Mouse (Mus musculus) mature B cell (primary cell): ENCODE data around the gene Cxadr.
"Not testable (repeated sequence)": the region's sequence is repeated elsewhere in the genome, so short reads cannot be mapped to it uniquely, and the experiment has no call there.

Experiments used
- in situ Hi-C: fragments of 300-500 bp; cut with MboI; formaldehyde crosslinking; loops from 2 replicates; pipeline ENCODE4 v1.14.3; 2019

Gene Cxadr

DNA sequence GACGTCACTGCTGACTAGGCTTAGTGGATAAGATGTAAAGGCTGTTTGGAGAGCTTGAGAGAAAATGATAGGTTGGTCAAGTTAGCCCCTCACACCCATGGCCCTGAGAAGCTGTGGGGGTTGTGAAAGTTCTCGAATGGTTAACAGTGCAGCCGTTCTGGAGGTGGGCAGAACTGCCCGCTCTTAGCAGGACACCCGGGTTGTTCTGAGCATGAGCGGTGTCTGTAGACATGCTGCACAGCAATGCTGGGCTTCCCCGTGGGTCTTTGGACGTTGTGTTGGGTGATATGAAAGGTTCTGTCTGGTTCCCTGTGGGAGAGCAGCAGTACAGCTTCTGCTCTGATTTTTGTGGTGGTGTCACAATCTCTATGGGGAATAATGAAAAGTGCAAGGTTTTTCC, 5.3 kb downstream of the Cxadr start:
- in situ Hi-C loops = no loop called here

DNA sequence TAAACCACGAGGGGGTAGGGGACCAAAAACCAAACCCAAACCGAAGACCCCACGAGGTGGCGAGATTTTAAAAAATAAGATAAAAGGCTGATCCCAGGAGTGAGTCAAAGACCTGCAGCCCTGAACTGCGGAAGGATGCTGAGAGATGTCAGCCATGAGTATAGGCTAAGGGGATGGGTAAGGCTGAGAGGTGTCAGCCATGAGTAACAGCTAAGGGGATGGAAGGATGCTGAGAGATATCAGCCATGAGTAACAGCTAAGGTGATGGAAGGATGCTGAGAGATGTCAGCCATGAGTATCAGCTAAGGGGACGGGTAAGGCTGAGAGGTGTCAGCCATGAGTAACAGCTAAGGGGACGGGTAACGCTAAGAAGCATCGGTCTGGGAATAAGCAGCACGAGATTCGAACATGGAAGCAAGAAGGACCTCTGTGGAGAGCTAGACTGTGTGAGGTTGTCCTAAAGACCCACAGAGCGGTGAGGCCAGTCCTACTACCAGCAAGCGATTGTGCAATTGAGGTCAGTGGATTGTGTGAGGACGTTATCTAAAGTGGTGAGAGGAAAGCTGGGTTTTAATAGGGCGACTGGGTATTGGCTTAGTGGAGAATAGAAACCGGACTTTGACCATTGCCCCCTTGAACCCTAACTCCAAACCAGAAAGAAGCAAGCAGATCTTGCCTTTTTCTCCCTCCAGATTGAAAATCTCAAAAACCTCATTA, 6.3 kb downstream of the Cxadr start:
- in situ Hi-C loops = no loop called here

DNA sequence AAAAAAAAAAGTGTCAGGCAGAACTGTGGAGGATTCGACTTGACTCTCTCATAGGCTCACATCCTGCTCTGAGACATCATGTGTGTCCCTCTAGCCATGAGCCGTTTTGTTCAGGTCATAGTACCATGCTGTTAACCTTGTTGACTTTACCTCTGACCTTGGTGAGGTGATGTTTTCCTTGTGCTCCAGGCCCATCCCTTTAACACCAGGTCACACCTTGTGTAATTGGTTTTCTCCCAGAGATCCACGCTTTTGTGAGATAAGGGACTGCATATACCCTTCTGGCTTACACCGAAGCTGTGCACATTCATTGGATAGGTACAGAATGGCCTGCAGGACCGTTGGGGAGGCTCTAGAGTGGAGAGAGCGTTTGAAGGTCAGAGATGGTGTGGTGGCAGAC, 8.0 kb downstream of the Cxadr start:
- in situ Hi-C loops = no loop called here

DNA sequence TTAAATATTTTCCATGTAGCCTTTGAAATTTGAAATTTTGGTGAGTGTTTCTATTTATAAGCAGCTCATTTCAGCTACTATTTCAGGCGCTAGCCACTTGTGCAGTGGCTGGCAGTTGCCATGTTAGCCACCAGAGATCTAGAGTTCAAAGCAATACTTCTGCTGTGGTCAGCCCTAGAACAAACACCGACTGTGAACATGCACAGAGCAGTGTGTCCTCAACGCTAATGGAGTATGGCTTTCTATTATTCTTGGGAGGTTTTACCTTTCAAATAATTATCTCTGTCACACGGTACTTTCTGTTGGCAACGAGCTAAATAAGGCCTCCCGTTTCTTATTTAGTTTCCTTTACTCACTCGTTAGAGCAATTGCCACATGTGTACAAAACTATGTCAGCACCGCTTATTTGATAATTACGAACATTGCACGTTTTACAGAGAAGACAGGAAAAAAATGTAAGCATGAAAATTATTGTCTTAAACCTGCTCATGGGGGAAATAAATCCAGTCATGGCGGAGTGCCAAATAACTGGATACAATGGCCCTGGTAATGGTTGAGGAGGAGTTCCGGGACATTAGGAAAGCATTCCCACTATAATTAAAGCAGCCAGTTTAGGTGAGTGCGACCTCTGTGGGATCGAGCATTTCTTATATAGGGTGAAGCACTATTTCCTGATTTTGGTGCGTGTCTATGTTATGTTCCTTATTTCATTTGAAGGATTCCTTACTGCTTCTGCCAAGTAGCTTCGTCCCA, 12.0 kb downstream of the Cxadr start:
- in situ Hi-C loops = no loop called here

DNA sequence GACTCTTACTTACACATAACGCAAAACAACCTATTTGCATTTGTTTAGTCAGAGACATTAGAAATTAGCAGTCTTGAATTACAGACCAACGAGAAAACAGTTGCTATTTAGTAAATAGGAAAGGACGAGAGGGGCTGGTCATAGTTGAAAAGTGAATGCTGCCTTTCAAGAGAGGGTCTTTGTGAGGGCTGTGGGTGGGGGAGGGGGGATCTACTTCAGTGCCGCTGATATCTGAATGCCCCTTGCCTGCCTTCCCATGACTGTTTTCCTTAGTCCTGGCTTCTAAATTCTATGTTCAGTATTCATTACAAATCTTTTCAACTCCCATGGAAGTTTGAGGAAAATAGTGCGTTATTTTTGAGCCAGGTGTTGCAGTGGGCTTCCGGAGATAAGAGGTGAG, 12.7 kb downstream of the Cxadr start:
- in situ Hi-C loops = no loop called here

DNA sequence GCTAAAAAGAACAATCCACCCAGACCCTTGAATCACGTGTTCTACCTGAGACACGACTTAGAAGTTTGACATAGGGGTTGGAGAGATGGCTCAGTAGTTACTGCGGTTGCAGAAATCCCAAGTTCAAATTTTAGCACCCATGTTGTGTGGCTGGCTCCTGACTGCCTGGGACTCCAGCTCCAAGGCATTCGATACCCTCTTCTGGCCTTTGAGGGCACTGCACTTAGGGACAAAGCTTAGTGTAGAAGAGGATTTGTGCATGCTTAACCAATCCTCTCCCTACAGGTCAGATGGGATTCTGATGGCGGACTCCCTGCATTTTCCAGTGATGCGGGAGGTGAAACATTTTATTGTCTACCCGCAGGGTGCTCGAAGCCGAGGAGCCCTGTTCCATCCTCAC, 15.6 kb downstream of the Cxadr start:
- in situ Hi-C loops = no loop called here

DNA sequence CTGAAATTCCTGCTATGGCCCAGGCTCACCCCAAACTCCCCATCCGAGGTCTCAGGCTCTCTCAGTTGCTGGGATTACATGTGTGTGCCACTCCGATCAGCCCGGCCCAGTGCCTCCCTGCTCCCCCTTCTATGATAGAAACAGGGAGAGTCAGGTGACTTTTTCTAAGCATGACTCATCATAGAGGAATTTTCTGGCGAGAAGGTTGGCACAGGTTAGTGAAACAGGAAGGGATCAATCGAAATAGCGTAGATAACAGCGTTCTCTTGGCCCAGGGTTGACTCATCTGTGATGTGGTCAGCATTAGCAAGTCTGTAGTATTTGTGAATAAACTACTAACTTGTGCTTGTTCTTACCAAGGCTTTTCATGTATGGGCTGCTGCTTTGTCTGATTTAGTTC, 16.7 kb downstream of the Cxadr start:
- in situ Hi-C loops = no loop called here

DNA sequence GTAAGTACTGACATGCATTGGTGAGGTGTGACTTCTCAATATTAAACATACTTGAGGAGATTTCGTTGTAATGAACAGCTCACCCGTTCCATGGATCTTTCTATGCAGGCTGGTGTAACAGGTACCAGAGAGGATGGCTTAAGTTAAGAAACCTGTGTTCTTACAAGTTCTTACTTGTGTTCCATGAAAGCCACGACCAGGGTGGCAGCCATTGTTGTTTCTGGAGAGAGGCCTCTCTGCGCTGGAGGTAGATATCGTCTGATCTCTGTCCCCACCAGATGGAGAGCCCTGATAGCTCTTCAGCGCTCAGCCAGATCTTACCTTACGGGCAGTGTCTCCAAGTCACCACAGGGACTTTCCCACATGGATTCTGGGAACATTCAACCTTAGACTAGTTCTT, 18.4 kb downstream of the Cxadr start:
- in situ Hi-C loops = no loop called here

DNA sequence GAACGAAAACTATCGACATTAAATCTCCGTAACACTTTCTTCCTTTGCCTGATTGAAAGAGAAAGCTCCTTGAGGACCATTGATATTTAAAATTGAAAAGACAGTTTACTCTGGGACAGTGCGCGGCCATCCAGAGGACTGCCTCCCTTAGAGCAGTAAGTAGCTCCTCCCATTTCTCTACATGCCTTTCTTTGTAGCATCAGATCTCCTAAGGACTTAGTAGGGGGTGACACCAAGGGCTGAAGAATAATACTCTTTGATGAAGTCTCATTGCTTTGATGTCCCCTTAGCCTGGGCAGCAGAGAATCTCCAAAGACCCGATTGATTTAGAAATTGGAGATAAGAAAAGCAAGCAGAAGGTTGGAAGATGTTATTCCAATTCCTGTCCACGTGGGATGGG, 20.3 kb downstream of the Cxadr start:
- in situ Hi-C loops = no loop called here

DNA sequence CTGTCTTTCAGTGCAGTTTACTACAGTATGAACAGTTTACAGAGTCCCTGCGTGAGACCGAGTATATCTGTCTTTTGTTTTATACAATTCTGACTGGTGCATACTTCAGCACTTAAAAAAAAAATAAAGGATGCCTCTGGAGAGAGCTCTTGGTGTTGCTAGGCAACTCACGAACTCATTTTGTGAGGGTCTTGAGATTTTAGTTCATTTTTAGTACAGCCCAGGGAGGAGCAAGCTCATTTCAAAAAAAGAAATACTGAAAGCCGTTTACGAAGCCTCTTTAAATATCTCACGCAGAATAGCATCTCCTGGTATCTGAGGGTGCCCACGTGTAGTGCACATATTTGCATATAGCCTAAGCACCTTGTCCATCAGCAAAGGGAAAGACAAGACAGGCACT, 20.9 kb downstream of the Cxadr start:
- in situ Hi-C loops = no loop called here

DNA sequence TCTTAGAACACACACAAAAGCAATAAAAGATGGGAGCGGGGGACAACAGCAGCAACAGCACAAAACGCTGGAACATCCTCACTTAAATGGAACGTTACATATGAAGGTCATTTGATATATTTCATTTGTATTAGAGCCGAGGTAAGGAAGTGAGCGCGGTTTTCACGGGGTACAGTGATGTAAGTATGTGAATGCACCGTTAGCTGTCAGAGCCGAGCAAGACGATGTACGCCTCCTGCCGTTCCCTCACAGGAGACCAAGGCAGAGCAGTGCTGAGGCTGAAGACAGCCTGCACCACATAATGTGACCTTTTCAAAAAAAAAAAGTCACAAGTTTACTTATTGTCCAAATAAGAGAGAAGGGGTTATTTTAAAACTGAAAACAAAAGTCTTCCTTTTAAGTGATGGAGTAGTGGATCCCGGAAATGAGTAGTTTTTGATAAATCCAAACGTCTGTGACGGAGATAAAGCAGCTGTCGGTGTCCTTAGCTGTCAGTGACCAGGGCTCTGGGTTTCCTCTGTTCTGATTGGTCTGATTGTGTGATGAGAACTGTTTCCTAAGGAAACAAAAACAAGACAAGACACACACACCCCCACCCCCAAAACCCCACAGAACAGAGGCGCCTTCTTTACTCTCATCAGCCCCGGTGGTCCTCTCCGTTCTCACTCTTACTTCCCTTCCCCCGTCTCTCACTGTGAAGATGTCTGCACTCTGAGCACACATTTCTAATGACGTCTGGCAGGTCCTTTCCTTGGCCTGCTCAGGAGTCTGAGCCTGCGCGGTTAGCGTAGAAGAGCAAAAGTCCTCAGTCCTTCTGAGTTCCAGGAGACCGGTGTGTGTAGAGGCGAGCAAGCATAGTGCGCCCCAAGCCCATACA, 24.9 kb downstream of the Cxadr start:
- in situ Hi-C loops = no loop called here

DNA sequence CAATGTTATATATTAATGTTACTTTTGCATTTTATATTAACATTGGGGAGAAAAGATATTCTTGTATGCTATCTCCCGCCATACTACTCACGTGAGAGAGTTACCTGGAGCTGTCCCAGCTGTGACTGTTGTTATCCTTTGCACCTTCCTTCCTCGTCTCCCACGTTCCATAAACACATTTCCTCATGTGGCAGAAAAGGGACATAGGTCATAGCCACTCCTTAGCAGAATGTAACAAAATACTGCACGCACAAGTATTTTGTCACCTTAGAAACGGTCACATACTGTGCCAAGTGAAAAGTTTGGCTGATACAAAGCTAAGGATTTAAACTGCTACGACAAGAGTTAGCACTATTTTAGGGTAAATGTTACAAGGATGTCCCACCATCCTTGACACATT, 26.3 kb downstream of the Cxadr start:
- in situ Hi-C loops = no loop called here

DNA sequence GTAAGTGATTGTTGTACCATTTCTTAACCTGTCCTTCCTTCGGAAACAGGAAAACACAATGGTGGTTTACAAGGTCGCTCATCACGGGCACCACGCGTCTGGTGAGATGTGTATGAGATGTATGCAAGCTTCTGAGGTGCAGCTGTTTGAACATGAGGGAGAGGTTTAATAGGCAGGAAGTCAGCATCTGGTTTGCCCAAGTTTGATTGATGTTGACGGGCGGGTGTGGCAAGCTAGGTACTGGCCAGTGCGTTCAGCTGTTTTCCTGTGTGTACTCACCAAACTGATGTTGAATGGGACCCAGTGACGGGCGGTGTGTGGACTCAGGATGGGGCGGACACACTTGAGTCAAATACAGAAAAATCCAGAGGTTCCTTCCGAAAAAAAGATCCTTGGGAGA, 26.7 kb downstream of the Cxadr start:
- in situ Hi-C loops = no loop called here

DNA sequence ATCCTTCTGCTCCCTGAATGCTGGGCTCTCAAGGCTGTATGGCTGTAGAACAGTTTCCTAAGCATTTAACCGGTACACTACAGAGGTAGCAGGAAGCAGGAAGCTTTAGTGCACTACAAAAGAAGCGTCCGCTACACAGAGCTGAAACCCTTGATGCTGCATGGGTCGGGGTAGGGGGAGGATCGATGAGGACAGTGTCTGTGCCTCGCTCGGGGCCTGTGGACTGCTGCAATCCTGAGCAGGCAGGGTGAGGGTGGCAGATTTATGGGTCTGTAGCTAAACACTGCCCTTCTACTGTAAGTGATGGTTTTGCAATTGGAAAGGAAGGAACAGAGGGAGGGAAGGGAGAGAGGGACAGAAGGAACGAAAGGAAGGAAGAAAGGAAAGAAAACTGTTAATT, 35.9 kb downstream of the Cxadr start:
- in situ Hi-C loops = no loop called here

DNA sequence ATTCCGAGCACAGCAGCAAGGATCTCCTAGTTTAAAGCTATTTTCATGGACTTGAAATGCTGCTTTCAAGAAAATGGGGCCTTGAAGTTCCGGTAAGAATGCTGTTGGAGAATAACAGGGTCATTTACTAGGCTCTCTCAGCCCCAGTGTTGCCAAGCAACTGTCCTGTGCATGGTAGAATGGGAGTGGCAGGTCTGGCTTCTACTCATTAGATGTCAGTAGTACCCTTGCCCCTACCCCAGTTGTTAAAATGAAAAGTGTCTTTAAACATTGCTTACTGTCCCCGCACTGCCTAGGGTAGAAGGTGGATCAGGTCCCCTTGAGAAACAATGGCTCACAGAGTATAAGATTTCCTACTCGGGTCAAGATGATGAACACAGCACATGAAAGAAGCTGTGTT, 40.1 kb downstream of the Cxadr start:
- in situ Hi-C loops = no loop called here

DNA sequence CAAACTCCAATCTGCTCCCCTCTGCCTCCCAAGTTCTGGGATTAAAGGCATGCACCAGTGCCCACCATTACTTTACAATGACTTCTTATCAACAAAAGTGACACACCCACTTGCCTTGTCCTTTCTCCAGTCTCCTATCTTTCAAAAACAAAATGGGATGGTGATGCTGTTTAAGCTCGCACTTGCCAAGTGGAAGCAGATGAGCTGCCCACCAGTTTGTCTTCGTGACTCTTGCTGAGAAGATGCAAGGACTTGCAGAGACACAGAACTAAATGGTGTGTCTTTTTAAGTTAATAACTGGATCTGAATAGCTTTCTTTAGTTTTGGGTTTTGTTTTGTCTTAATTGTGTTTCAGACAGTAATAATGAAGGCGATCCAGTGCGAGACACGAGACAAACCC, 41.5 kb downstream of the Cxadr start:
- in situ Hi-C loops = no loop called here

DNA sequence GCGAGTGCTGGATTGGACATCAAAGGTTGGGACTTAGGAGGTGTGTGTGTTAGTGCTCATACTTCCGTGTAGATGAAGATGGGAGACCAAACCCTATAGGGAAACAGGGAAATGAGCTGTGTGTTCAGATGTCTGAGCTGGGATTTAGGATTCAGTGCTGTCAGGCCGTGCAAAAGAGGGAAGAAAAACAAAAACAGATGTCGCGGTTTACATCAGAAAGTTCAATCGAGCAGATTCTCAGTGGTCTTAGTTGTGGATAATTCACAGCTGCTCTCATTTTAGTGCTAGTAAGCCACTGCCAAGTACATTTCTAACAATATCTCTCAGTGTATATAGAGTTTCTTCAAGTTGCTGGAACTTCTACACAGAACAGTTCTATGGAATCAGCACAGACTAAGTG, 42.5 kb downstream of the Cxadr start:
- in situ Hi-C loops = no loop called here

DNA sequence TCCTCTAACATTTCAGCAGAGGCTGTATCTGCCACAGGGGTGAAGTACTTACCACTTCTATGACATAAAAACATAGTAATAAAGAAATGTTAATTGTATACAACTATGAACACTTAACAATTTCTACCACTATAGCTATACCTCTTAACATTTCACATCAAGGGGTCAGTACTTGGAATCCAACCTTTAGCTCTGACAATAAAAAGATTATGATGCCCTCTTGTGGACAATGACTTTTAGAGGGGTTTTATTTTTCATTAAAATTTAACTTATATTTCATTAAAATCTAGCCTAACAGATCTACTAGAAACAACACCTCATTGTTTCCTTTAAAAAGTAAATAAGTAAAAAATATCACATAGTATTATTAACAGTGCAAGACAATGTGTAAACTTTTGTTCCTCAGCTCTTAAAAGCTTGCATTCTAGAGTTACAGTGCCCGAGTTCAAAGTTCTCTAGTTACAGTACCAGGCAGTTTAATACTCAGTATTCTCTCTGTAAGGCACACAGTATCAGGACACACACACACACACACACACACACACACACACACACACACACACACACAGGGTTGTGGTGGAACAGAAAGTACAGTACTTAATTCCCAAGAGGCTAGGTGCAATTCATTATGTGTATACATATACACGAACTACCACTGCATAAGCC, 45.5 kb downstream of the Cxadr start:
- in situ Hi-C loops = no loop called here

DNA sequence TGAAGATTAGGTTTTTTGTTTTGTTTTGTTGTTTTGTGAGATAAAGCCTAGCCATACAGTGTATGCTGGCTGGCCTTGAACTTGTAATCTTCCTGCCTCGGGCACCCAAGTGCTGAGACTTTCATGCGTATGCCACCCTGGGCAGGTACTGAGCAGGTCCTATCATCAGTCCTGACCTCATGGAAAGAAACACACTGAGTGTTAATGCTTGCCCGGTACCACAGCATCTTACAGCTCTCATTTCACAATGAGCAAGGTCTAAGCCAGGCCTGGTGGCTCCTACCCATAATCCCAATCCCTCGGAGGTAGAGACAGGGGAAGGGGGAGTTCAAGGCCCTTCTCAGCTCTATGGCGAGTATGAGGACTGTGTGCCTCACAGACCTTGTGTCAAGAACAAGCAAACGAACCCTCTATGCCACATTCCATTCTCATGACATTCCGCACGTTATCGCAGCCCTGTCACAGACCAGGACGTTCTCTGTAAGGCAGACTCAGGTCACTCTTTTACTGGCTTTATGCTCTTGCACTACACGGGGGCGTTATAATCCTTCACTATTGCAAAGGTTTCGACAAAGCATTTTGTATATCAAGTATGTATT, 46.1 kb downstream of the Cxadr start:
- in situ Hi-C loops = no loop called here

DNA sequence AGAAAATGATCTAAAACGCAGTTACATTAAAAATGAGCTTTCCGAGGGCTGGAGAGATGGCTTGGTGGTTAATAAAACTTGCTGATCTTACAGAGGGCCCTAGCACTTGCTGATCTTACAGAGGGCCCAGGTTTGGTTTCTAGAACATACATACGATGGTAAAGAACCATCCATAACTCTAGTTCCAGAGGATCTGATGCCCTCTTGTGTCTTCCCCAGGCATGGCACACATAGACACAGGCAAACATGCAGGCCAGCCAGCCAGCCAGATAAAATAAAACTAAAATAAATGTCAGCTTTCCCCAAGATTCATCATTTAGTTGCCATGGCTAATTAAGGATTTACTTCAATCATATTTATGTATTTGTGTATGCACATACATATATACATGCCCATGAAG, 56.5 kb downstream of the Cxadr start:
- in situ Hi-C loops = no loop called here

DNA sequence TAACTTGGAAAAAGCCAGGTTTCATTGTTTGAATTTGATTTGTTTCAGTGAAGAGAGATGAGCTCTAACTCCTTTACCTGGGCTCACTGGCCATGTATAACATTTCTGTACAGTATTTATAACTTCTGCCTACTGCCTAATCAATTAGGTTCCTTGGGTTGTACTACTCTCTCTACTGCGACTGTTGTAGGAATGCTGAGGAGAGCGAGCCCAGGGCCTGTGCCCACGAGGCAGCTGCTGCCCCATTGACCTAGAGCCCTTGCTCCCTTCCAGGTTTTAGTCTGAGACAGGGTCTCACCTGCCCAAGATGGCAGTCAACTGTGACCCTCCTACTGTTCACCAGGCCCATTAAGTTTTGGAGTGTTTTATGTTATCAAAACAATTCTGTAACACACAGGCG, 60.2 kb downstream of the Cxadr start:
- in situ Hi-C loops = no loop called here

DNA sequence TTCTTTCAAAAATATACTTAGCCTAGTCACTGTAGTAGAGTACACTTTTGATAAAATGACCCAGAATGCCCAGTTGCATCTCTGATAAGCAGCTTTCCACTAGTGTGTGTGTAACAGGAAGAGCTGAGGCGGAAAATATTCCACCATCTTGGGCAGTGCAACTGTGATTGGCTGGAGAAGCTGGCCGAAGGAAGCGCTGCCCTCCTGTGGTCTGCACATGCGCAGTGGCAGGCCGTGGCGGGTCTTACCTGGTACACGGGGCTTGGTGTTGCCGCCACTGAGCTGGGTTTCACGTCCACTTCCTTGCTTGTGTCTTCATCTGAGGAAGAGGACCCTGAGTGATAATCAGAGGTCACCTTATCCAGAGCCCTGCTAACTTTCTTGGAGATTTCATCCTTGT, 63.3 kb downstream of the Cxadr start:
- in situ Hi-C loops = not testable (repeated sequence)
